Mouse (Mus musculus): Measurements from ENCODE around the gene Gal3st3. TPM values are rescaled to one million over a fixed set of nuclear protein-coding genes. Genes with fewer than 3 reads are reported as not detected.
"Not testable (repeated sequence)": the region's sequence is repeated elsewhere in the genome, so short reads cannot be mapped to it uniquely, and the experiment has no call there.

The Gal3st3 gene
- total RNA-seq, 2 experiments from 2014 or later, result 0.16 TPM; not detected in 1

- intact Hi-C loops (cut with DNase I; ENCODE audit: low total_unique reads), result no loop called here
- peak; percentile 45 for DNase-seq
These were observed 4.3 kb downstream of the Gal3st3 start for GRCm38 (mm10) chr19:5302455-5302854.

GRCm38 (mm10) chr19:5306279-5306678, 8.1 kb downstream of the Gal3st3 start:
- intact Hi-C loops (cut with DNase I; ENCODE audit: low total_unique reads), result no loop called here
- no peak for DNase-seq

- DNase-seq, result peak; percentile 27
- intact Hi-C loops (cut with DNase I; ENCODE audit: low total_unique reads), result no loop called here
These were observed 9.0 kb downstream of the Gal3st3 start for GRCm38 (mm10) chr19:5306968-5307734.

- intact Hi-C loops (cut with DNase I; ENCODE audit: low total_unique reads), result no loop called here
- no peak for DNase-seq
These were observed 10.9 kb downstream of the Gal3st3 start for GRCm38 (mm10) chr19:5309025-5309424.

GRCm38 (mm10) chr19:5313189-5313588, 15.1 kb downstream of the Gal3st3 start:
- intact Hi-C loops (cut with DNase I; ENCODE audit: low total_unique reads), result no loop called here
- no peak for DNase-seq

GRCm38 (mm10) chr19:5323801-5324200, 25.7 kb downstream of the Gal3st3 start:
- intact Hi-C loops (cut with DNase I; ENCODE audit: low total_unique reads), result no loop called here
- no peak for DNase-seq

- DNase-seq, result no peak
- intact Hi-C loops (cut with DNase I; ENCODE audit: low total_unique reads), result no loop called here
These were observed 29.8 kb downstream of the Gal3st3 start for GRCm38 (mm10) chr19:5327970-5328369.

GRCm38 (mm10) chr19:5334741-5335140, 36.6 kb downstream of the Gal3st3 start:
- intact Hi-C loops (cut with DNase I; ENCODE audit: low total_unique reads), result no loop called here
- no peak for DNase-seq

GRCm38 (mm10) chr19:5335441-5335840, 37.3 kb downstream of the Gal3st3 start, which contains the start of gene Catsper1:
Gene Catsper1 (plus strand): TSS chr19:5335741.
- DNase-seq, result no peak
- intact Hi-C loops (cut with DNase I; ENCODE audit: low total_unique reads), result no loop called here

- intact Hi-C loops (cut with DNase I; ENCODE audit: low total_unique reads), result no loop called here
These were observed 39.8 kb downstream of the Gal3st3 start for GRCm38 (mm10) chr19:5337975-5338374.

GRCm38 (mm10) chr19:5341360-5341759, 43.2 kb downstream of the Gal3st3 start:
- intact Hi-C loops (cut with DNase I; ENCODE audit: low total_unique reads), result loop anchor here (10.0 kb wide), 1 partner anchor 147 kb away; no protein-coding TSS in a partner anchor

More at GRCm38 (mm10) chr19:5337975-5338374, 39.8 kb downstream of the Gal3st3 start:
- DNase-seq, result peak; percentile 77

GRCm38 (mm10) chr19:5345297-5346131, 47.4 kb downstream of the Gal3st3 start:
- intact Hi-C loops (cut with DNase I; ENCODE audit: low total_unique reads), result loop anchor here (10.0 kb wide), 1 partner anchor 151 kb away; no protein-coding TSS in a partner anchor
- peak; percentile 29 for DNase-seq

More at GRCm38 (mm10) chr19:5341360-5341759, 43.2 kb downstream of the Gal3st3 start:
- no peak for DNase-seq

- DNase-seq, result no peak
- intact Hi-C loops (cut with DNase I; ENCODE audit: low total_unique reads), result loop anchor here (10.0 kb wide), 1 partner anchor 153 kb away; no protein-coding TSS in a partner anchor
These were observed 49.9 kb downstream of the Gal3st3 start for GRCm38 (mm10) chr19:5348064-5348463.

GRCm38 (mm10) chr19:5348526-5349501, 50.7 kb downstream of the Gal3st3 start:
- DNase-seq, result peak; percentile 26
- intact Hi-C loops (cut with DNase I; ENCODE audit: low total_unique reads), result loop anchor here (10.0 kb wide), 1 partner anchor 154 kb away; no protein-coding TSS in a partner anchor

GRCm38 (mm10) chr19:5349502-5349873, 51.4 kb downstream of the Gal3st3 start, which contains the start of gene Cst6:
Gene Cst6 (minus strand): TSS chr19:5349574.
- intact Hi-C loops (cut with DNase I; ENCODE audit: low total_unique reads), result loop anchor here (10.0 kb wide), 1 partner anchor 155 kb away; no protein-coding TSS in a partner anchor
- not testable (repeated sequence) for DNase-seq

GRCm38 (mm10) chr19:5353609-5354008, 55.5 kb downstream of the Gal3st3 start:
- DNase-seq, result no peak
- intact Hi-C loops (cut with DNase I; ENCODE audit: low total_unique reads), result no loop called here

- no peak for DNase-seq
- intact Hi-C loops (cut with DNase I; ENCODE audit: low total_unique reads), result no loop called here
These were observed 57.9 kb downstream of the Gal3st3 start for GRCm38 (mm10) chr19:5356080-5356479.
